Mouse (Mus musculus) MEL (cell line): ENCODE measurements around the gene 1700001C02Rik.

Source experiments
- CTCF ChIP-seq, 3 experiments: IDR thresholded peaks in 2 of 3; conservative IDR thresholded peaks in 1 of 3; 2 replicates each; pipeline ENCODE4 v1.5.1; 2011 to 2012; ENCODE audit warnings: low read length in 3 of 3, low read depth in 2 of 3, mild to moderate bottlenecking in 2 of 3, improper control_type of control experiment in 1 of 3, inconsistent platforms in 1 of 3, mixed read lengths in 1 of 3, moderate library complexity in 1 of 3; ENCODE audit not compliant: control insufficient read depth in 1 of 3, insufficient read depth in 1 of 3, poor library complexity in 1 of 3, severe bottlenecking in 1 of 3
- ELF1 ChIP-seq: IDR thresholded peaks from 2 replicates; pipeline ENCODE4 v1.6.1; 2014; ENCODE audit warnings: low read depth, mild to moderate bottlenecking, inconsistent platforms, low read length, improper control_type of control experiment, moderate library complexity
- EP300 ChIP-seq, 2 experiments: IDR thresholded peaks; 2 replicates each; pipeline ENCODE4 v1.6.1; 2011; ENCODE audit warnings: improper control_type of control experiment in 2 of 2, low read length in 2 of 2, low read depth in 1 of 2, mild to moderate bottlenecking in 1 of 2
- ETS1 ChIP-seq: IDR thresholded peaks from 2 replicates; pipeline ENCODE4 v1.6.1; 2012; ENCODE audit warnings: low read depth, mild to moderate bottlenecking, inconsistent platforms, low read length, improper control_type of control experiment, moderate library complexity
- POLR2A ChIP-seq, 2 experiments: IDR thresholded peaks; 2 replicates each; pipeline ENCODE4 v1.6.1; 2011 to 2012; ENCODE audit warnings: low read length in 2 of 2, mild to moderate bottlenecking in 2 of 2, control low read depth in 1 of 2, improper control_type of control experiment in 1 of 2, low read depth in 1 of 2, moderate library complexity in 1 of 2; ENCODE audit not compliant: control insufficient read depth in 1 of 2, insufficient read depth in 1 of 2, poor library complexity in 1 of 2
- SMC3 ChIP-seq: IDR thresholded peaks from 2 replicates; pipeline ENCODE4 v1.6.1; 2011; ENCODE audit warnings: low read depth, low read length, improper control_type of control experiment
- TAL1 ChIP-seq: IDR thresholded peaks from 2 replicates; pipeline ENCODE4 v1.6.1; 2012; ENCODE audit warnings: mild to moderate bottlenecking, inconsistent platforms, low read length, moderate library complexity, mixed read lengths
- TCF12 ChIP-seq: IDR thresholded peaks from 2 replicates; pipeline ENCODE4 v1.6.1; 2014; ENCODE audit warnings: low read depth, mild to moderate bottlenecking, inconsistent platforms, low read length, improper control_type of control experiment, moderate library complexity
- ZC3H11A ChIP-seq: IDR thresholded peaks from 2 replicates; pipeline ENCODE4 v1.6.1; 2012; ENCODE audit warnings: low read depth, mild to moderate bottlenecking, inconsistent platforms, low read length, improper control_type of control experiment

DNA sequence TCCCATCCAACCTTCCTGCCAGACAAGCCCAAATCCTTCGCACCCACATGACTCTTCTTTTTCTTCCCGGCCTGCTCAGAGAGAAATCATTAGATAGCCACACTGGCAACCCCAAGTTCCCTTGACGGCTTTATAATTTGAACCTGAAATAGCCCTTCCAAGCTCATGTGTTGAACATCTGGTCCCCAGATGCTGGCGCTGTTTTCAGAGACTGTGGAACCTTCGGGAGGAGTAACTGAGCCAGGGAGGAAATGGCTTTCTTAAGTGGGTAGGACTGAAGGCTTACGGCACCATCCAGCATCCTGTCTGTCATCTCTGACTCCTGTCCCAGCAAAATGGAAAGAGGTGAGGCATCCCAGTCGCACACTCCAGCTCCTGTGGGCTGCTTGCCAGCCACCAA, 31.5 kb downstream of the 1700001C02Rik start:
- TF ChIP-seq ZC3H11A: no peak
- TF ChIP-seq POLR2A (IDR thresholded peaks at IDR 0.05; ENCODE audit: control insufficient read depth in 1 of 2, insufficient read depth in 1 of 2, low read depth in 1 of 2, low read length in 2 of 2, poor library complexity in 1 of 2): no peak
- TF ChIP-seq TCF12: no peak
- no peak for TF ChIP-seq TAL1
- no peak for TF ChIP-seq EP300 (IDR thresholded peaks at IDR 0.05; ENCODE audit: low read depth in 1 of 2, low read length in 2 of 2)
- no peak for TF ChIP-seq ETS1
- no peak for TF ChIP-seq ELF1
- no peak for TF ChIP-seq CTCF (IDR thresholded peaks at IDR 0.05 in 2 of 3, conservative IDR thresholded peaks at IDR 0.05 in 1 of 3; ENCODE audit: control insufficient read depth in 1 of 3, insufficient read depth in 1 of 3, low read depth in 2 of 3, low read length in 3 of 3, poor library complexity in 1 of 3, severe bottlenecking in 1 of 3)
- TF ChIP-seq SMC3: no peak
